ENCODE assay signal across 15 mouse cellular contexts in the genomic region with DNA sequence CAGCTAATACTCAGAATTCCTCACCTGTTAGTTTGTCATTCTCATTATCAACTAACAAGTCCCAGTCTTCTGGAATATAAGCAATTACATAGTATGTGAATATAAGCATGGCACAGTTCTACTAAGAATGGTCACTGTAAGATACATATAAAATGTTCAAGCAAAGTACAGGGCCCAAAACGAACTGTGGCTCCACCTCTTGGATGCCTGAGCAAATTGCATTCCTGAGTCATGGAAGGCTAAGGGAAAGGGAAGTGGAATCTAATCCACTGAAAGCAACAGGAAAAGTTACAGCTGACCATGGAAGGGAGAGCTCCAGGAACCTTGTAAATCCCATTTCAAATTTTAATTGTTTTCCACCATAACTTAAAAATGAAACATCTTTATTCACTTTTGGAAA. TPM values are rescaled to one million over a fixed set of nuclear protein-coding genes. Genes with fewer than 3 reads are reported as not detected.
DNase-seq lines count a peak whose midpoint lies in the region; ATAC-seq and TF ChIP-seq lines count a peak whose summit lies in the region.
"Had no signal": no experiment of that assay in that cellular context is flagged by ENCODE, and none has a peak within 500 bp of the region (broad histone marks: within the 10 kb centered on the region; RNA-seq: fewer than 3 reads in every experiment).

No protein-coding gene starts in this region.

- intact Hi-C loops in gastrocnemius, adult 2 months (cut with DNase I) = no loop called here

- no peaks in the 10 kb centered on the region for H3K27me3 ChIP-seq in kidney, adult 2 months (replicated peaks; ENCODE audit: control insufficient read depth, insufficient read depth, low read length)
- no peaks in the 10 kb centered on the region for H3K27me3 ChIP-seq in kidney, embryonic 15.5 days
- H3K27me3 ChIP-seq: limb, embryonic 15.5 days had no signal

- no peak overlapping the region for H3K27ac ChIP-seq in kidney, adult 2 months (ENCODE audit: insufficient read depth, low read depth, low read length)
- no peak overlapping the region for H3K27ac ChIP-seq in kidney, embryonic 15.5 days
- no peak overlapping the region for H3K27ac ChIP-seq in gastrocnemius, adult 2 months
- H3K27ac ChIP-seq: limb, embryonic 15.5 days; macrophage had no signal

- ATAC-seq in kidney, embryonic 15.5 days (replicated peaks; ENCODE audit: low FRiP score) = no peak
- ATAC-seq in megakaryocyte, adult 5-6 weeks (ENCODE audit: poor library complexity, severe bottlenecking) = peak; percentile 68

- no peaks in the 10 kb centered on the region for H3K36me3 ChIP-seq in kidney, adult 2 months (ENCODE audit: control insufficient read depth, insufficient read depth, low read length)
- H3K36me3 ChIP-seq in kidney, embryonic 15.5 days = no peaks in the 10 kb centered on the region
- H3K36me3 ChIP-seq: limb, embryonic 15.5 days had no signal

- no peak for TF ChIP-seq POLR2A in kidney, adult 2 months (IDR thresholded peaks at IDR 0.05; ENCODE audit: low read depth, low read length)

- no peak overlapping the region for H3K4me3 ChIP-seq in kidney, adult 2 months (ENCODE audit: insufficient read depth, low read depth, low read length)
- no peak overlapping the region for H3K4me3 ChIP-seq in kidney, embryonic 15.5 days (replicated peaks)
- no peak overlapping the region for H3K4me3 ChIP-seq in gastrocnemius, adult 2 months
- H3K4me3 ChIP-seq: limb, embryonic 15.5 days had no signal

- 7% methylated on average over 1 of the region's 1 CpGs for WGBS in kidney, adult 2 months
- WGBS in kidney, embryonic 15.5 days = 24% methylated on average over 1 of the region's 1 CpGs

- H3K4me2 ChIP-seq in kidney, embryonic 15.5 days = no peak overlapping the region
- H3K4me2 ChIP-seq: limb, embryonic 15.5 days had no signal

- no peak overlapping the region for H3K9ac ChIP-seq in kidney, embryonic 15.5 days
- H3K9ac ChIP-seq: limb, embryonic 15.5 days had no signal

- no peaks in the 10 kb centered on the region for H3K4me1 ChIP-seq in kidney, adult 2 months (ENCODE audit: control insufficient read depth, insufficient read depth, low read length)
- H3K4me1 ChIP-seq in kidney, embryonic 15.5 days = no peaks in the 10 kb centered on the region
- H3K4me1 ChIP-seq: limb, embryonic 15.5 days had no signal

- DNase-seq in adrenal gland, postnatal 25 days = peak; percentile 12
- no peak for DNase-seq in adrenal gland, adult 2 months
- peak; percentile 12 for DNase-seq in kidney, adult 2 months
- peak; percentile 7 for DNase-seq in thymus, postnatal 14 days
- no peak for DNase-seq in thymus, postnatal 25 days
- no peak for DNase-seq in gastrocnemius, adult 2 months
- DNase-seq: cerebellum, adult 2 months; kidney, adult 8-10 months had no signal

- no peaks in the 10 kb centered on the region for H3K9me3 ChIP-seq in kidney, embryonic 15.5 days (replicated peaks)
- H3K9me3 ChIP-seq: limb, embryonic 15.5 days had no signal

- no peak; the same call in 1 of the 2 replicates for TF ChIP-seq CTCF in kidney, adult 2 months (conservative IDR thresholded peaks at IDR 0.05; ENCODE audit: insufficient read depth, insufficient read length, low read depth, low read length)
- no peak for TF ChIP-seq CTCF in gastrocnemius, adult 2 months (IDR thresholded peaks at IDR 0.05)

RNA-seq across cellular contexts. Expression of gene Tacstd2, which starts 14.0 kb away (rescaled TPM):
- total RNA-seq in adrenal gland, postnatal 25 days (2021) = not detected in 2 replicates
- total RNA-seq in adrenal gland, adult 2 months (2021) = not detected
- 0.11 TPM in 1 of 2 replicates, not detected in the other for polyA plus RNA-seq in adrenal gland, adult 2 months (2012; rRNA removed)
- 43.5 and 52.5 TPM in 2 replicates for polyA plus RNA-seq in kidney, adult 2 months (2012; rRNA removed)
- 61.1 and 63.1 TPM in 2 replicates for polyA plus RNA-seq in kidney, embryonic 15.5 days (2015; fragmentation: Nextera tagmentation; extraction: Ambion mirVana)
- 9.8 and 11.4 TPM in 2 replicates for total RNA-seq in megakaryocyte, adult 5-6 weeks (2015)
- total RNA-seq in megakaryocyte, adult 5-6 weeks (2017) = 8.5 and 13.0 TPM in 2 replicates
- total RNA-seq in gastrocnemius, adult 2 months (2021) = not detected

RNA-seq across cellular contexts. Expression of gene Il23r, which starts 57.9 kb away (rescaled TPM):
- 2.3 and 2.8 TPM in 2 replicates for total RNA-seq in adrenal gland, postnatal 25 days (2021)
- 10 to 100 TPM in 1 of 2 experiments, 1 to 10 TPM in 1; 7.3 to 12.3 TPM for total RNA-seq in adrenal gland, adult 2 months (2021)
- 0.03 and 0.08 TPM in 2 replicates for polyA plus RNA-seq in adrenal gland, adult 2 months (2012; rRNA removed)
- not detected in 2 replicates for polyA plus RNA-seq in kidney, adult 2 months (2012; rRNA removed)
- not detected in 2 replicates for polyA plus RNA-seq in kidney, embryonic 15.5 days (2015; fragmentation: Nextera tagmentation; extraction: Ambion mirVana)
- total RNA-seq in megakaryocyte, adult 5-6 weeks (2015) = 0.18 TPM in 1 of 2 replicates, not detected in the other
- 0.08 and 0.11 TPM in 2 replicates for total RNA-seq in megakaryocyte, adult 5-6 weeks (2017)
- total RNA-seq in gastrocnemius, adult 2 months (2021) = not detected
- total RNA-seq: heart, adult 18-20 months; hematopoietic stem cell, adult 5-6 weeks; left cerebral cortex, adult 18-20 months had no signal

Comparison
In these comparisons a context has a peak if more than half of its experiments do, and no peak if none do; other contexts are left out.
1. DNase-seq: peak in adrenal gland, postnatal 25 days (single experiment), kidney, adult 2 months (single experiment) and thymus, postnatal 14 days (single experiment); none in adrenal gland, adult 2 months (single experiment), thymus, postnatal 25 days (single experiment) and gastrocnemius, adult 2 months (single experiment).